ENCODE assay signal across 18 mouse cellular contexts in genomic region chr1:125576965-125577364, GRCm38 (mm10). TPM values are rescaled to one million over a fixed set of nuclear protein-coding genes. Genes with fewer than 3 reads are reported as not detected.
DNase-seq lines count a peak whose midpoint lies in the region; ATAC-seq lines count a peak whose summit lies in the region.
"Had no signal": no experiment of that assay in that cellular context is flagged by ENCODE, and none has a peak within 500 bp of the region (broad histone marks: within the 10 kb centered on the region; RNA-seq: fewer than 3 reads in every experiment).

No protein-coding gene starts in this region.

- peak overlapping the region; percentile 38; the same call in 1 of the 2 replicates for H3K9ac ChIP-seq in heart, embryonic 15.5 days
- H3K9ac ChIP-seq: limb, embryonic 13.5 days; liver, embryonic 14.5 days; lung, embryonic 15.5 days; midbrain, embryonic 15.5 days had no signal

- H3K27ac ChIP-seq in heart, embryonic 15.5 days, result peak overlapping the region; percentile 93
- H3K27ac ChIP-seq: limb, embryonic 13.5 days; liver, embryonic 14.5 days; lung, embryonic 15.5 days; midbrain, embryonic 15.5 days had no signal

- no peaks in the 10 kb centered on the region for H3K27me3 ChIP-seq in heart, embryonic 15.5 days
- H3K27me3 ChIP-seq: limb, embryonic 13.5 days; lung, embryonic 15.5 days; midbrain, embryonic 15.5 days had no signal

- DNase-seq in heart, adult 11 months, result peak; percentile 61
- DNase-seq in heart, adult 8-10 months (ENCODE audit: low spot score), result no peak
- DNase-seq in heart, postnatal 36 days, result no peak
- DNase-seq in kidney, postnatal 36 days, result no peak
- DNase-seq: adrenal gland, postnatal 36 days; cerebellum, adult 8-10 months; kidney, adult 11 months; lung, postnatal 4 days; right cerebral cortex, postnatal 14 days; spleen, adult 18-20 months; thymus, postnatal 36 days had no signal

- H3K4me3 ChIP-seq in heart, embryonic 15.5 days, result no peak overlapping the region
- H3K4me3 ChIP-seq: limb, embryonic 13.5 days; lung, embryonic 15.5 days; midbrain, embryonic 15.5 days had no signal

- H3K36me3 ChIP-seq in heart, embryonic 15.5 days, result peaks cover 54% of the 10 kb centered on the region

- no peaks in the 10 kb centered on the region for H3K9me3 ChIP-seq in heart, embryonic 15.5 days (replicated peaks)
- H3K9me3 ChIP-seq: limb, embryonic 13.5 days; lung, embryonic 15.5 days; midbrain, embryonic 15.5 days had no signal

- no peak for ATAC-seq in heart, embryonic 15.5 days (replicated peaks; ENCODE audit: insufficient number of reproducible peaks, insufficient read depth, low FRiP score, low read depth)
- peak; percentile 59 for ATAC-seq in granulocyte monocyte progenitor cell, adult 5-6 weeks (replicated peaks; ENCODE audit: poor library complexity, severe bottlenecking)
- no peak for ATAC-seq in CD4-positive, CD25-positive, alpha-beta regulatory T cell, adult 4 months
- ATAC-seq: midbrain, embryonic 15.5 days had no signal

- H3K4me1 ChIP-seq in heart, embryonic 15.5 days (replicated peaks), result peaks cover 15% of the 10 kb centered on the region
- H3K4me1 ChIP-seq: limb, embryonic 13.5 days; lung, embryonic 15.5 days; midbrain, embryonic 15.5 days had no signal

- intact Hi-C loops in heart, postnatal 36 days (cut with DNase I), result no loop called here

- no peak overlapping the region for H3K4me2 ChIP-seq in heart, embryonic 15.5 days
- H3K4me2 ChIP-seq: limb, embryonic 13.5 days; lung, embryonic 15.5 days; midbrain, embryonic 15.5 days had no signal

RNA-seq across cellular contexts. Expression of gene Slc35f5, which starts 16.6 kb away (rescaled TPM):
- total RNA-seq in heart, adult 8-10 months (2022), result 100 to 1,000 TPM; 108 to 143 (median 127) TPM
- 79.7 and 92.9 TPM in 2 replicates for polyA plus RNA-seq in heart, embryonic 15.5 days (2015; fragmentation: Nextera tagmentation; extraction: Ambion mirVana)
- 100 to 1,000 TPM; 126 to 146 TPM for total RNA-seq in heart, postnatal 36 days (2021)
- 7.8 and 17.7 TPM in 2 replicates for total RNA-seq in granulocyte monocyte progenitor cell, adult 5-6 weeks (2014; fragmentation: Nextera tagmentation)
- 7.4 and 9.4 TPM in 2 replicates for total RNA-seq in granulocyte monocyte progenitor cell, adult 5-6 weeks (2017)
- polyA plus RNA-seq in CD4-positive, CD25-positive, alpha-beta regulatory T cell, adult 4 months (2017; shearing (Covaris generic)), result 1 to 10 TPM in 1 of 2 experiments, under 1 TPM in 1; 0.58 to 3.5 TPM

Comparison
In these comparisons a context has a peak if more than half of its experiments do, and no peak if none do; other contexts are left out.
1. RNA of gene Slc35f5, which starts 16.6 kb away (total RNA-seq): 126 to 146 TPM in heart, postnatal 36 days and 108 to 143 TPM in heart, adult 8-10 months; 7.4 to 17.7 TPM in granulocyte monocyte progenitor cell, adult 5-6 weeks; every median in the first group is over 4 times any median in the second.